ENCODE assay signal across 9 mouse cellular contexts in genomic region chr2:140427283-140427682, GRCm38 (mm10). TPM values are rescaled to one million over a fixed set of nuclear protein-coding genes. Genes with fewer than 3 reads are reported as not detected.
DNase-seq lines count a peak whose midpoint lies in the region; ATAC-seq lines count a peak whose summit lies in the region.
"Had no signal": no experiment of that assay in that cellular context is flagged by ENCODE, and none has a peak within 500 bp of the region (broad histone marks: within the 10 kb centered on the region; RNA-seq: fewer than 3 reads in every experiment).

No protein-coding gene starts in this region.

- peak; percentile 4 for DNase-seq in cerebellum, adult 11 months
- DNase-seq in cerebellum, postnatal 4 days (ENCODE audit: low spot score in 2 of 2), result no peak
- DNase-seq in ovary, postnatal 14 days (ENCODE audit: low spot score), result peak; percentile 15
- DNase-seq in ovary, adult 18-20 months (ENCODE audit: low spot score), result no peak
- DNase-seq in retina, postnatal 1 day, result peak; percentile 71

- peak; percentile 48; the same call in 1 of the 2 replicates for ATAC-seq in forebrain, embryonic 15.5 days (replicated peaks)
- 0 out of 2 replicates have a peak, but pooled peaks have one; percentile 44 for ATAC-seq in liver, embryonic 12.5 days
- ATAC-seq in monocyte, adult 5-6 weeks (replicated peaks; ENCODE audit: insufficient number of reproducible peaks, low FRiP score, low TSS enrichment, poor library complexity, severe bottlenecking), result no peak

- 18% methylated on average over 4 of the region's 4 CpGs for WGBS in forebrain, embryonic 15.5 days
- 17% methylated on average over 4 of the region's 4 CpGs for WGBS in liver, embryonic 12.5 days (ENCODE audit: insufficient replicate concordance)

- no peaks in the 10 kb centered on the region for H3K9me3 ChIP-seq in forebrain, embryonic 15.5 days
- no peaks in the 10 kb centered on the region for H3K9me3 ChIP-seq in liver, embryonic 12.5 days (replicated peaks)

- no peak overlapping the region for H3K27ac ChIP-seq in forebrain, embryonic 15.5 days (replicated peaks)
- no peak overlapping the region for H3K27ac ChIP-seq in liver, embryonic 12.5 days

- H3K4me2 ChIP-seq in forebrain, embryonic 15.5 days (replicated peaks), result no peak overlapping the region
- no peak overlapping the region for H3K4me2 ChIP-seq in liver, embryonic 12.5 days

- no peaks in the 10 kb centered on the region for H3K27me3 ChIP-seq in forebrain, embryonic 15.5 days
- no peaks in the 10 kb centered on the region for H3K27me3 ChIP-seq in liver, embryonic 12.5 days (replicated peaks)

- no peak overlapping the region for H3K9ac ChIP-seq in forebrain, embryonic 15.5 days (replicated peaks)
- H3K9ac ChIP-seq in liver, embryonic 12.5 days, result no peak overlapping the region

- no peaks in the 10 kb centered on the region for H3K4me1 ChIP-seq in forebrain, embryonic 15.5 days
- H3K4me1 ChIP-seq in liver, embryonic 12.5 days, result peaks cover 10% of the 10 kb centered on the region

- no peak overlapping the region for H3K4me3 ChIP-seq in forebrain, embryonic 15.5 days
- H3K4me3 ChIP-seq in liver, embryonic 12.5 days, result no peak overlapping the region

- H3K36me3 ChIP-seq in forebrain, embryonic 15.5 days, result no peaks in the 10 kb centered on the region
- no peaks in the 10 kb centered on the region for H3K36me3 ChIP-seq in liver, embryonic 12.5 days

RNA-seq across cellular contexts. Expression of gene Macrod2, which starts 32.2 kb away (rescaled TPM):
- polyA plus RNA-seq in forebrain, embryonic 15.5 days (2015; fragmentation: Nextera tagmentation; extraction: Ambion mirVana), result 90.6 and 93.1 TPM in 2 replicates
- 11.3 and 11.8 TPM in 2 replicates for polyA plus RNA-seq in liver, embryonic 12.5 days (2016; fragmentation: Nextera tagmentation; extraction: Ambion mirVana)
- 1.2 to 7.0 TPM in 2 of 3 replicates, not detected in the other for total RNA-seq in monocyte, adult 5-6 weeks (2017)

RNA-seq across cellular contexts. Expression of gene Sel1l2, which starts 37.8 kb away (rescaled TPM):
- polyA plus RNA-seq in forebrain, embryonic 15.5 days (2015; fragmentation: Nextera tagmentation; extraction: Ambion mirVana), result not detected in 2 replicates
- polyA plus RNA-seq in liver, embryonic 12.5 days (2016; fragmentation: Nextera tagmentation; extraction: Ambion mirVana), result not detected in 2 replicates
- not detected in 3 replicates for total RNA-seq in monocyte, adult 5-6 weeks (2017)
- total RNA-seq: heart, postnatal 14 days had no signal

Comparison
In these comparisons a context has a peak if more than half of its experiments do, and no peak if none do; other contexts are left out.
1. DNase-seq: peak in cerebellum, adult 11 months (single experiment), ovary, postnatal 14 days (single experiment) and retina, postnatal 1 day (single experiment); none in cerebellum, postnatal 4 days (0 of 2) and ovary, adult 18-20 months (single experiment).